Mouse (Mus musculus): ENCODE data around the gene Dop1a. TPM values are rescaled to one million over a fixed set of nuclear protein-coding genes. Genes with fewer than 3 reads are reported as not detected.

Gene Dop1a
- 9.0 and 16.5 TPM in 2 replicates for polyA plus RNA-seq (2012; rRNA removed; ENCODE audit: low replicate concordance)

DNA sequence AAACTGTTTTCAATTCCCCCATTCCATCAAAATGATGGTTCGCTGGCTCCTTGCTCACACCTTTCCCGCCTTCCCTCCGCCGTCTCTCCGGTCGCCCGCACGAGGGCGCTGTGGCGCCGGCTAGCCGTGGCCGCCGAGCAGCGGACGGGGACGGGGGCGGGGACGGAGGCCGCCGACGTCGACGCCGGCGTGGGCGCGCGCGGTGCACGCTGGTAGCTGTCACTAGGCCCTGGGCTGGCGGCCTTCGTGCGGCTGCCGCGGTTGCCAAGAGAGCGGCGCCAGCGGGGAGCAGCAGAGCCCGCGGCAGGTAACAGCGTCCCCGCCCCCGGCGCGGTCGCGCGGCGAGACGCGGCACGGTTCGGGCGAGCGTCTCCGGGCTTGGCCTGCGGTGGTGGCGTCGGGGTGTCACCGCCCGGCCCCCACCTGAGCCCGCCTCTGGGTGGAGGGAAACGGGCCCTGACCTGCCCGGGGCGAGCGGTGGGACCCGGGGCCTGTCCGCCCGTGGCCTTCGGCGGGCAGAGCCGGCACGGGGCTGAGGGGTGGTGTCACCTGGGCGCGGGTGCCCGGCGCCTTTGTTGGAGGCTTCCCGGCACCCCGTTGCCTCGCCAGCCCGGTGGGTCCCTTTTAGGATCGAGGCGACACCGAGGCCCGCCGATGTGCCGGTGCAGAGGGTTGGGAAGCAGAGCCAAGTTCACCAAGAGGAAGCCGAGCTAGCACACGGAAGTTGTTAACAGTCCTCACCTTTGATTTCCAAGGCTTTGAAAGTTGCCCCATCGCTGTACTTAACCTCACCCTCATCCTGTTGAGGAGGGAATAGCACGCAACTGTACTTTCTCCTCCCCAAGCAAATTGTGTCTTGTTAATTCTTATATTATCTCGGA, at the start of gene Dop1a:
TSS of gene Dop1a (plus strand) at position 165 of the 881 bp plus-strand sequence.

DNA sequence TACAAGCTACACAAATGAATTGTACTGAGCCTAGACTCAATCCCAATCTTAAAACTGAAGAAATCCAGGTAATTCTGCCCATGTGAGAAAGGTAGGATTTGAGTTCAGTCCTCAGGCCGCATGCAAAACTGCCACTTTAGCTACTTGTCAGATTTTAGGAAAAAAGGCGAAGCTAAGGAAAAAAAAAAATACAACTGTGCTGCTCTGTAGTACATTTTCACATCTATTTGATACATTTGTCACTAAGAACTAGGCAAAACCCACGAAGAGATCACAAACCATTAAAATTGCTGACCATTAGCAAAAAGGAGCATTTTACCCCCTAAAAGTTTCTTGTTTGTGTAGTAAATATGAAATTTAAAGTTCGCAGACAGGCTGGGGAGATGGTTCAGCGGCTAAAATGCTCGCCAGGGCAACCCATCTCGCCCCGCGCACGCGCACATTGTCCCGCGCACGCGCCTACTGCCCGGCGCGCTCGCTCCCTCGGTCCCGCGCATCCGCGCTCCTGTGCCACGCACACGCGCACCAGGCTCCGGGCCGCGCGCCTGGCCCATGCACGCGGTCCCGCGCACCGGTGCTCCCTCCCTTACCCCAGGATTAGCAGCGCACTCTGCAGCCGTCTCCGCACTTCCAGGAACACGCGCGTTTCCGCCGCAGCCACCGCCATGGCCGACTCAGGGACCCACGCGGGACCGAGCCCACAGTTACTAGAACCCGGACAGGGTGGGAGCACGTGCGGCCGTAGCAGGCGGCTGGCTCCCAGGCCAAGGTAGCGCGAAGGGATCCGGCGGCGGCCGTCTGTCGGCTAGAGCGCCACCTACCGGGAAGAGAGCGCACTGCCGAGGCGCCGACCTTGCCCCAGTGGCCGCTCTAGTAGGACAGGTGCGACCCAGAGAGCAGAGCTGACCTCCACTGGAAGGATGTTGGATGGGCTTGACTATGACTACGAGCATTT, 2.5 kb upstream of the Dop1a start, which contains the start of gene Ube2cbp:
TSS of gene Ube2cbp (minus strand) at position 800 of the 955 bp plus-strand sequence.

DNA sequence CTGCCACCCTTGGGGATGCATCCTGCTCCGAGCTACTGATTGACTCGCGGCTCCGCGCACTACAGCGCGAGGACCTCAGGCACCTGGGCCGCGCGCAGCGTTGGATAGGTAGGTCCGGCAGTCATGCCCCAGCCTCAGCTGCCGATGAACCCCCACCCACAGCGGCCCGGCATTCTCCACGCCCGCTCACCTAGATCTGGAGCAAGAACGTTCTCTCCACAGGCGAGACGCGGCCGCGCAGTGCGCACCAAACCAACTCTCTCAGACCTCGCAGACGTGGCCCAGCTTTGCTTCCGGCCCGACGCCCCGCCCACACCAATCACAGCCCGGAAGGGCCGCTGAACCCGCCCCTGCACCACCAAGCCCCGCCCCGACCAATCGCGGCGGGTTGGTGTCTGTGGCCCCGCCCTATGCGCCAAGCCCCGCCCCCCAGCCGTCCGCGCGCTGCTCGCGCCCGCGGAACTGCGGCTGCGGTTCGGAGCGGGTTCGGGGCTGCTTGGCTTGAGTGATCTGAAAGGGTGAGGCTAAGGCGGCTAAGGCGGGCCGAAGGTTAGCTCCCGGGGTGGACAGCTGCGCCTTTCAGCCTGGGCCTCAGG, 104.7 kb downstream of the Dop1a start, which contains the start of the genes Pgm3 and Rwdd2a:
TSS of gene Pgm3 (minus strand) at position 303 of the 596 bp plus-strand sequence.
TSS of gene Rwdd2a (plus strand) at position 452 of the 596 bp plus-strand sequence.

Other genes starting within 250 kb of the Dop1a start
- gene Ube2cbp, start 2.2 kb upstream of the Dop1a start, polyA plus RNA-seq (2012; rRNA removed; ENCODE audit: low replicate concordance), result 1.0 TPM in 2 replicates
- 2.7 and 6.5 TPM in 2 replicates for gene Pgm3, start 104.7 kb downstream of the Dop1a start, polyA plus RNA-seq (2012; rRNA removed; ENCODE audit: low replicate concordance)
- 0.88 and 1.1 TPM in 2 replicates for gene Rwdd2a, start 104.8 kb downstream of the Dop1a start, polyA plus RNA-seq (2012; rRNA removed; ENCODE audit: low replicate concordance)
- 357 and 546 TPM in 2 replicates for gene Me1, start 228.8 kb downstream of the Dop1a start, polyA plus RNA-seq (2012; rRNA removed; ENCODE audit: low replicate concordance)

All from mammary gland, adult 2 months (tissue).